Mouse (Mus musculus) heart, adult 9 months (tissue): Measurements from ENCODE around the gene Nav1.

Source experiments
- DNase-seq, 2 experiments: peaks; one replicate each; pipeline ENCODE4 v3.0.0; 2022; ENCODE audit warnings: low spot score in 2 of 2

Nav1 gene

GRCm38 (mm10) chr1:135607019-135607418 lies at the start of gene Nav1:
Gene Nav1 (minus strand): TSS chr1:135607295.
- no peak for DNase-seq

GRCm38 (mm10) chr1:135653909-135654308 lies 46.8 kb upstream of the Nav1 start:
- no peak for DNase-seq

GRCm38 (mm10) chr1:135645459-135646195 lies 38.5 kb upstream of the Nav1 start:
- DNase-seq = no peak

- DNase-seq = no peak
Measured at GRCm38 (mm10) chr1:135644110-135644509, 37.0 kb upstream of the Nav1 start.

- no peak for DNase-seq
Measured at GRCm38 (mm10) chr1:135643691-135644090, 36.6 kb upstream of the Nav1 start.

- DNase-seq = peak in 1 of 2 experiments; percentile 56
Measured at GRCm38 (mm10) chr1:135639853-135640252, 32.8 kb upstream of the Nav1 start.

GRCm38 (mm10) chr1:135639093-135639492 lies 32.0 kb upstream of the Nav1 start:
- no peak for DNase-seq

GRCm38 (mm10) chr1:135637574-135638008 lies 30.5 kb upstream of the Nav1 start:
- DNase-seq = peak in 1 of 2 experiments; percentile 33

- DNase-seq = peak; percentile 57 to 72
Measured at GRCm38 (mm10) chr1:135636111-135636511, 29.0 kb upstream of the Nav1 start.

GRCm38 (mm10) chr1:135635323-135636064 lies 28.4 kb upstream of the Nav1 start:
- DNase-seq = no peak

- no peak for DNase-seq
Measured at GRCm38 (mm10) chr1:135634791-135635190, 27.7 kb upstream of the Nav1 start.

GRCm38 (mm10) chr1:135633884-135634283 lies 26.8 kb upstream of the Nav1 start:
- DNase-seq = no peak

GRCm38 (mm10) chr1:135633478-135633877 lies 26.4 kb upstream of the Nav1 start:
- DNase-seq = no peak

GRCm38 (mm10) chr1:135632199-135632598 lies 25.1 kb upstream of the Nav1 start:
- no peak for DNase-seq

- peak; percentile 93 for DNase-seq
Measured at GRCm38 (mm10) chr1:135631515-135631914, 24.4 kb upstream of the Nav1 start.

- DNase-seq = peak in 1 of 2 experiments; percentile 47
Measured at GRCm38 (mm10) chr1:135629846-135630245, 22.8 kb upstream of the Nav1 start.

- DNase-seq = no peak
Measured at GRCm38 (mm10) chr1:135626218-135626617, 19.1 kb upstream of the Nav1 start.

- no peak for DNase-seq
Measured at GRCm38 (mm10) chr1:135625741-135626140, 18.6 kb upstream of the Nav1 start.

GRCm38 (mm10) chr1:135624646-135625045 lies 17.6 kb upstream of the Nav1 start:
- no peak for DNase-seq

GRCm38 (mm10) chr1:135623136-135623535 lies 16.0 kb upstream of the Nav1 start:
- DNase-seq = no peak

- peak; percentile 33 to 65 for DNase-seq
Measured at GRCm38 (mm10) chr1:135621307-135621706, 14.2 kb upstream of the Nav1 start.

- peak; percentile 57 to 59 for DNase-seq
Measured at GRCm38 (mm10) chr1:135619932-135620391, 12.9 kb upstream of the Nav1 start.

- DNase-seq = no peak
Measured at GRCm38 (mm10) chr1:135619130-135619529, 12.0 kb upstream of the Nav1 start.
